Mouse (Mus musculus): ENCODE measurements around the gene Tead1.

Tead1 gene

DNA sequence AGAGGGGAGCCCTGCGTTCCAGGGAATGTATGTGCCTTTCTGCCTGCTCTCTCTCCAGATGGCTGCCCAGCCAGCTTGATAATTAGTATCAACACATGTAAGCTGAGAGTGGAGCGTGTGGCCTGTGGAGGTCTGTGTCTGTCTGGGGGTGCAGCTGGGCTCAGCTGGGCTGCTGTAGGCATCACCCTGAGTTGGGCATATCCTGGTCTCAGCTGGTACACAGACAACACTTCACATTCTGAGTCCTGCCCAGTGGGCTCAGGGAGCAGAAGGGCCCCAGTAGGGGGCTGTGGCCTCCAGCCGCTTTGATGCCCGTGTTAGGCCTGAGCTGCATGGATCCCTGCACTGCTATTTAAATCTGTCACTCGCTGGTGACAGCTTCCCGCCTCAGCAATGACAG lies 100.5 kb downstream of the Tead1 start:
- no peak for DNase-seq (ENCODE audit: low read depth)

DNA sequence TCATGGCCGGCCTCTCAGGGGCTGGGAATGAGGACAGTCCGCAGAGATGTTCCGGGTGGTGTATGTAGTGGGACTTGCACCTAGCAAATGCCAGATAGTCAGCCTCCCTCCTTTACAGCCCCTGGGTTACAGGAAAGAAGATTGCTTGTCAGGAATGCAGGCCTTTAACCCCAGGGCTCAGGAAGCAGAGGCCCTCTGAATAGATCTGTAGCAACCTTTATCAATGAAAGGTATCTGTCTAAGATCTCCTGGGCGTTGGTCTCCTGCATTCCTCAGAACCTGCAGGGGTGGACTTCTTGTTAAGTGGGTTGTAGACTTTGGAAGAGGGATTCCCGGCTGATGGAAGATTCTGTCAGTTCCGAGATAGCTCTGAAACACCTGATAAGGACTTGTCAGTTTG lies 101.8 kb downstream of the Tead1 start:
- no peak for DNase-seq (ENCODE audit: low read depth)

DNA sequence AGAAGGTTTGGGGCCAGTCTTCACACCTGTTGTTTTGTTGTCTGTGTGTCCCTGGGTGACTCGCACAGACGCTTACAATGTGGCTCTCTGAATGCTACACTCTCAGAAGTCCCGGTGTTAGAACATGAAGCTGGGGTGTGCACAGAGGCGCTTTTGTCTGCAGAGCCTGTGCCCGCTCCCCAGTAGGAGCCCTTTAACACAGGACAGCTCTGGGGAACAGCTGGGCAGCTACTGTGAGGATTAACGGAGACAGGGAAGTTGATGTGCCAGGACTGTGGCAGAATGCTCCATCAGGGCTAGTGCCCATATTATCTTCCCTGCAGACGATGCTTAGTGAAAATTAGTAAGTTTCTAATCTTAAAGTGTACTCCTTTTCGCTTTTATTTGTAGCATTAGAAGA lies 102.9 kb downstream of the Tead1 start:
- DNase-seq (ENCODE audit: low read depth): no peak

DNA sequence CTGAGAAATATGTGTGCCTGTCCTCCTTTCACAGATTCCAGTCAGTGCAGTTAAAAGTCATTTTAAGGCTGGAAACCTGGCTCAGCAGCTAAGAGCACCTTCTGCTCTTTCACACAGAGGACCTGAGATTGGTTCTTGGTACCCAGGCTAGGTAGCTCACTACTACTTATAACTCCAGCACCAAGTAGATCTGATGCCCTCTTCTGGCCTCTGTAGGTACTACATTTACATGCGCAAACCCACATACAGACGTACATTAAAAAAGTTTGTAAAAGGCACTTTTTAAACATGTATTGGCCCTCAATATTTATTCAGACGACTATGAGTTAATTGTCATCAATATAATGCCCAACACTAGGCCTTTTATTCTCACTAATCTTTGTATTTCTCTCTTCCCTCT lies 105.2 kb downstream of the Tead1 start:
- DNase-seq (ENCODE audit: low read depth): peak; percentile 11

DNA sequence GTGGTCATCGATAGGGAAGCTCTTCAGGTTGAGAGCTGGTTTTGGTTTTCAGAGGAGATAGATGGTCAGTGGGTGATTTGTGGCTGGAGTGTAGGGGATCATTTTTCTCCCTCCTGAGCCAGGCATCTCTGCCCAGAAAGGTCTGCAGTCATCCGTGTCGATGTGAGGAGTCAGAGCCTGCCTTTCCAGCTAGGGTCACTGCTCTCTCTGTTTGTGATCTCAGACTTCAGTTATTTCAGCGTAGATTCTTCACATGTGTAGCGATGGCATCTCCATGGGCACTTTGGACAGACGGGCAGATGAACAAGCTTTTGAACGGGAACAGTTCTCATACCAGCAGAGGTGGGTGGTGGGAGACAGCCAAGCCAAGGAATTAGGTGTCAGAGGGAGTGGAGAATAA lies 106.2 kb downstream of the Tead1 start:
- no peak for DNase-seq (ENCODE audit: low read depth)

DNA sequence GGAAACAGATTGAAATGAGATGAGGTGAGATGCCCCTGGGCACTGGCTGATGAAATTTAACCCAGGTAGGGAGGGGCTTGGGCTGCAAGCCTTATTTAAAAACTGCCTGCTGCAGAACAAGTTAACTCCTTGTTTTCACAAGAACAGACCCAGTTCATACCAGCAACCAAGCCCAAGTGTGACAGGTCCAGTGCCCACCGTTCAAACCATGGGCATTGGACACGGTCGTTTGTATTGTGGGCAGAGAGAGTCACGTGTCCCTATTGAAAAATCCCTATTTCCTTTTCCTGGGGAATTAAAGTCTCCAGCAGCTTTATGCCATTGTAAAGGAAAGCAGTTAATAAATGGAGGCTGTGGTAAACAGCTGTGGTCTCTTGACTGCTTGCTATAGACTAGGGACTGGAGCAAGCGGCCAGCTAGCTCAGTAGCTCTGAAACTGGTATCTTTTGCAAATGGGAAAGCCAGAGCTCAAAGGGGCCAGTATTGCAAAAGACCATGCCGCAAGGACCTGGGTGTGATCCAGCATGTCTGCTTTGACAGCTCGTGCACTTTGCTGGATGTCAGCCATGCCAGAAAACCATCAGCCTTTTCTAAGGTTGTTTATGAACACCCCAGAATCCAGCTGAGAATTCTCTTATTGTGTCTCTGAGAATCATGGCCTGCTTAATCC lies 107.6 kb downstream of the Tead1 start:
- no peak for DNase-seq (ENCODE audit: low read depth)

DNA sequence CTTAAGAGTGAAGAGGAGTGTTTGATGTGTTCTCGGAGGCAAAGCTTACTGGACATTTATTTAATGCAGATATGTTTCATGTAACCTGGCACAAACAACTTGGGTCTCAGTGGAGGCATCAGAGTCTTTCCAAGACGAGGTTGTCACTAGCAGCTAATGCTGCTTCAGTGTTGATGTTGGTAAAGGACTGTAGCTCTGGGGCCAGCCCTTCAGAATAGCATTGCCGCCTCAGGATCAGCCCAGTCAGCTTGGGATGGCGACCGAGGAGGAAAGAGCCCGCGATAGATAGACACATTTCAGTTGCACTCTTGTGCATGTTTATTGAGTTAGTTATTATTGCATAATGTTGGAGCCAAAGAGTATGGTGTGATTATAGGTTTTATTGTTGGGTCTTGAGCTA lies 108.2 kb downstream of the Tead1 start:
- DNase-seq (ENCODE audit: low read depth): no peak

DNA sequence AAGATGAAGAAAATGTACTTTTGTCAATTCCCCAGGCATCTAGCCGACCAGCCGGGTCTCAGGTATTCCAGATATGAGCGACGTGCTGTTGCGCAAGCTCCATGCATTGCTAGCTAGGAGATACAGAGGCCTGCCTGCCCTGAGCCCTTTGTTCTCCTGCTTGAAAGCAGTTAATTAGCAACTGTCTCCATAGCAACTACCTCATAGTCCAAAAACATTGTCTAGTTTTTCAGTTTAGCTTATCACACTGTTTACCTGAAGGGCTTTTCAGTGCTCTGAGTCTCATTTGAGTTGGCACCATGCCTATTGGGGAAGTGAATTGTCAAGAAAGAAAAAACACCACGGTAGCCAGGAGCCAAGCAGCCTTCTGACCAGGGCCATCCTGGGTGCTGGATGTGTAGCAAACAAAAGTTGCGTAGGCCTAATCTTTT lies 109.2 kb downstream of the Tead1 start:
- DNase-seq (ENCODE audit: low read depth): no peak

DNA sequence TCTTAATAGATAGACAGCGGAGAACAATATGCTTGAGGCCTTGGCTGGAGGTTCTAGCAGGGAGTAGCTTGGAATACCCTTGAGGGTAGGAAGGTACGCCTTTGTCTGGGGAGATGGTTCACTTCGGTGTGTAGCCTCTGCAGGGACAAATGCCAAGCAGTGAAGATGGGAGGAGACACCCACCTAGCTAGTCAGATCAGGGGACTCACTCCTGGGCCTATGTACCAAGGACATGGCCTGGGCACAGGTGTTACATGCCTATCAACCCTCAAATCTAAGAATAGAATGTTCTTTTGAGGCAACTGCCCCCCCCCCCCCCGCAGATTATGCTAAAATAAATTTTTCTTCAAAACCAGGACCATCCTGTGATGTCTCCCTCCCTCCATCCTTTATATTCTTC lies 110.6 kb downstream of the Tead1 start:
- DNase-seq (ENCODE audit: low read depth): no peak

DNA sequence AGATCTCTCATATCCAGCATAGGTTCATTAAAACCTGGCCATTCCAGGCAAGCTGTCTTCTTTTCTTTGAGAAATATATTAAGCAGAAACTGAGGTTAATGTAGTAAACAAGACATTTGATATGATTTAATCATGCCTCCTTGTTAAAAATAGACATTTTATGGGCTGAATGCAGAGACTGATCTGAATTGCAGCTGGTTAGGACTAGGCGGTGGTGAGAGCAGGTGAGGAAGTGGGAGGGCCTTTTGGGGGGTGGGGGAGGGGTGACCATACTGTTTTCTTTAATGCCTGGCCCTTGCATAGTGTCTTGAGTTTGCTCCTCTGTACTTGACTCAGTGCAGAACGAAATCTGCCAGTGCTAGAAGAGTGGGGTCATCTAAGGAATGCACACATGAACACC lies 111.2 kb downstream of the Tead1 start:
- no peak for DNase-seq (ENCODE audit: low read depth)

DNA sequence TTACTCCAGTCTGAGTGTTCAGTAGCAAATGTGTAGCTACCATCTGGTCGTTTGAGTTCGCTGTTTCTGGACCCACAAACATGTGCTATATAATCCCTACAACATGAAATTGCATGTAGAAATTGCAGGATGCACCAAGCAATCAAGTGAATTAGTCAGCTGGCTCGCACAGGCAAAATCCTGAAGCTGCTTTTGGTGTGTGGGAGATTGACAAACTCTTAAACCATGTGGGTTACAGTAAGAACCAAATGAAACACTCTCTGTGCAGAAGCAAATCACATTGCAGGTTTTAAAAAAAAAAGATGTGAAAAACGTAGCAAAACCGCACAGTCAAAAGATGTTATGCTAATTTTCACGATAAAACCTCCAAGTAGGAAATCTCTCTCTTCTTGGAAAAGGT lies 113.6 kb downstream of the Tead1 start:
- no peak for DNase-seq (ENCODE audit: low read depth)

DNA sequence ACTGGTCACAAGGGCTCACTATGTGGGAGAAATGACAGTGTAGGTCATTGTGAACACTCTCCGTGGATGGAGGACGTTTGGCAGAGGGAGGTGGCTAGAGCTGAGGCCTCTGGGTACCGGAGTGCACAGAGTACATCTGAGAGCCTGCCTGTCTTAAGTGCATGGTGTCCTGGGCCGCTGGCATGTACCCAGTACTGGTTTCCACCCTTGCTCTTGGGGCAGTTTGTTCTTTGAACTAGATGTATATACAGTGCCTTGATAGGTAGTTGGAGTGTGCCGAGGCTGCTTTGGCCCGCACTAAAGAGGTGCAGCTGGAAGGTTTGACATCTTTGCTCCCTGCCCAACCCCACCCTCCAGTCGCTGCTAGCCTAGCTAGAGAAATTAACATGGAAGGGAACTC lies 114.8 kb downstream of the Tead1 start:
- no peak for DNase-seq (ENCODE audit: low read depth)

DNA sequence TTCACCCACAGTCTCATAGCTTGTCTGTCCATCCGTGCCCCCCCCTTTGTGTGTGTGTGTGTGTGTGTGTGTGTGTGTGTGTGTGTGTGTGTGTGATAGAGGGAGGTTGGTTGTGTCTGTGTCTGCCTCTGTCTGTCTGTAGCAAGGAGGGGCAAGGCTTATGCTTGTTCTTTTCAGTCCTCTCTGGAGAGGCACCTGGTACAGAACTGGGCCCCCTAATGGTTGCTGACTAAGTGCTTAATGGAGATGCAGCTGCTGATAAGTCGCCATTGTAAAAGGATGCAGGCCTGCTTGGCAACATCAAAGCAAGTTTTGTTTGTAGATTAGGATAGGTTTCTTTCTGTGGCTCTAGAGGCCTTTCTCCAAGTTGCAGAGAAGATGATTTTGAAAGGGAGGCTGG lies 115.4 kb downstream of the Tead1 start:
- DNase-seq (ENCODE audit: low read depth): no peak

DNA sequence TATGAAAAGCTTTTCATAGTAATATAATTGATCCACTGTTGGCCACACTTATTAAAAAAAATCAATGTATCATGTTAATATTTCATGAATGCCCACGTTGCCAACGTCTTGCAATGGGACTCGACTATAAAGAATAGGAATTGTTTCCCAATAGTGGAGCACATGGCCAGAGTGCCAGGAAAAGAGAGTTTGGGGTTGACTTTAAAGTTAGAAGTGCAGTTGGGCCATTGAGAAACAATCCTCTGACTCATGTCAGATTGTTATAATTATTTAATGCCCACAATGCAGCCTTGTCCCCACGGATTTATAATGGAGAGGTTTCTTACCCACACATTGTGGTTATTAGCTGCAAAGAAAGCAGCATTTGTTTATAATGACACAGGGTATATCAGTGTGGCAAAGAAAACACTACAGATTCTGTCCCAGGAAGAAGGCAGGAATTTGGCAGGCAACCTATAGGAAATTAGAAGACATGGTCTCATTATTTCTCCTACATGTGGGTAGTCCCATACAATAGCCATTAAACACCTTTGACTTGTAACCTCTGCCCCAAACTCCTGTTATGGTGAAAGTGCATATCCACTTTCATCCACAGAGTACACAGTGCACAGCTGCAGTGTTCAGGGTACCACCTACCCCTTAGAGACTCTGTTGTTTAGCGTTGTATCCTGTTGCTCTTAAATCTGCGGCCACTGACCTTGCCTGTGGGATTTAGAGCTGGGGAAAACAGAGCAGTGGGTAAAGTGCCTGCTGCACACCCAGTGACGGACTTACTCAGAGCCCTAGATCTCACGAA lies 118.6 kb downstream of the Tead1 start:
- DNase-seq (ENCODE audit: low read depth): no peak

DNA sequence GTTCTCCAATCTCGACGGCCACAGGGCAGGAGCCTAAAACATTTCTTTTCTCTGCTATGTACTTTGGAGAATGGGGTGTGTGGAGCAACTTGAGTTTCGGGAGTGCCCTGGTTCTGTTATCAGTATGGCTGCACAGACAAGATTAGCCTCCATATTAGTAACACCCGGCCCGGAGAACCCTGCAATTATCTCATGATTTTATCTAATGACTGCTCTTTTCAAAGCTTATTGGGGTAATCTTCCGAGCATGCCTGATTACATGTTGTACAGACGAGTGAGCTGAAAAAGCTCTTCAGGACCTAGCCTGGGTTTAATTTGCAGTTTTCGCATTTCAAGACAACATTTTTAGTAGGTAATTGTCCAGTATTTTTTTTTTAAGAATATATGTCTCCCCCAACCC lies 122.6 kb downstream of the Tead1 start:
- no peak for DNase-seq (ENCODE audit: low read depth)

DNA sequence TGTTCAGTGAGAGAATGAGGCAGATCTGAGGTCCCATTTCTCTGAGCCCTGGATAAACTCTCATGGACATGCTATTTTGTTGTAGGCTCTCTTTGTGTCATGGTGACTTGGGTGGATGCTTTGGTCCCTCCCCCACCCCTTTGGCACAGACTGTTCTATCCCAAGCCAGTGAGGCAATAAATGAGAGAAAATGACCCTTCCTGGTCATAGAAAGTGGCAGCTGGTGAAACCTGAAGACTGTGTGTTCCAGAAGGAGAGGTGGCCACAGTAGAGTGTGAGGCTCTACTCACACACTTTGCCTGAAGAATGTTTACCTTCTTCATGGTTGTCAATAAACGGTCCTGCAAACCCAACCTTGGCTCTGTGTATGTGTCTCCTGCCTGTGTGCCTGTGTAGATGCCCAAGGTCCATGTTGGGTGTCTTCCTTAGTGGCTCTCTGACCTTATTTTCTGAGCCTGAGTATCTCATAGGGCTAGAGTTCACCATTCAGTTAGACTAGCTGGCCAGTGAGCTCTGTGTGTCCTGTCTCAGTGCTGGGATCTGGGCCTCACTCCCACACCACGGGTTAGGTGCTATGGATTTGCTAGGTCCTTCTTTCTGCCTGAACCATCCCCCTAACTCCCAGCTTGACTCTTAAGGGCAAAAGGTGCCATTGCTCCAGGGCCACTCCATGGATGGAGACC lies 127.7 kb downstream of the Tead1 start:
- DNase-seq (ENCODE audit: low read depth): no peak

DNA sequence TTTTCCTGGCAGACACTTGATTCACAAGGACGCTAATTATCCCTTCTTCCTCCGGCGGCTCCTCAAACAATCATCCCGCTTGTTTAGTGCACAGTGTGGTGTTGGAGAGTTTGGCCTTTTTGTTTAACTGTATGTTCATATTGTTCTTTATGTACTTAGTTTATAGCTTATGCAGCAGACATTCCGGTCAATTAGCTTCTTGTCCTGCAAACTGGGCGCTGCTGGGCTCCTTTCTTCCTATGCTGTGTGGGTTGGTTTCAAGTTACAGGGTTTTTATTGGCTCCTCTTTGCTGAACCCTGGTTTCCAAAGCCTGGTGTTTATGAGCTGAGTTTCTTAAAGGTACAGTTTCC lies 128.3 kb downstream of the Tead1 start:
- DNase-seq (ENCODE audit: low read depth): no peak

DNA sequence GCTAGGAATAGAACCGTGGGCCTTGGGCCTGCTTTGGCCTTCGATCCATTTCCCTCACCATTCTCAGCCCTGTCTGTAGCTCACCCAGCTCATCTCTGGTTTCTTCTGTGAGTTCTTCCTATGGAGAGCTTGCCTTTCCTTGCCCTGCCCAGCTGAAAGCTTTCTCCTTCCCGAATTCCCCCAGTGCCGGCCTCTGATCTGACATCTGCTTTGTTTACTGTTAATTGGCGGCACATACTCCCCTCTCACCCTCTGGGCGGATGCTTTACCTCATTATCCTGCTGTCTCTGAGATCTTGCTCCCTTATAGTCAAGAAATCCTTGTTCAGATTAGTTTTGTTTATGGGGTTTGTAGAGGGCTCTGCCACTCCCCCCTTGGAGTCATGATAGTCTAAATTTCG lies 131.6 kb downstream of the Tead1 start:
- DNase-seq (ENCODE audit: low read depth): no peak

DNA sequence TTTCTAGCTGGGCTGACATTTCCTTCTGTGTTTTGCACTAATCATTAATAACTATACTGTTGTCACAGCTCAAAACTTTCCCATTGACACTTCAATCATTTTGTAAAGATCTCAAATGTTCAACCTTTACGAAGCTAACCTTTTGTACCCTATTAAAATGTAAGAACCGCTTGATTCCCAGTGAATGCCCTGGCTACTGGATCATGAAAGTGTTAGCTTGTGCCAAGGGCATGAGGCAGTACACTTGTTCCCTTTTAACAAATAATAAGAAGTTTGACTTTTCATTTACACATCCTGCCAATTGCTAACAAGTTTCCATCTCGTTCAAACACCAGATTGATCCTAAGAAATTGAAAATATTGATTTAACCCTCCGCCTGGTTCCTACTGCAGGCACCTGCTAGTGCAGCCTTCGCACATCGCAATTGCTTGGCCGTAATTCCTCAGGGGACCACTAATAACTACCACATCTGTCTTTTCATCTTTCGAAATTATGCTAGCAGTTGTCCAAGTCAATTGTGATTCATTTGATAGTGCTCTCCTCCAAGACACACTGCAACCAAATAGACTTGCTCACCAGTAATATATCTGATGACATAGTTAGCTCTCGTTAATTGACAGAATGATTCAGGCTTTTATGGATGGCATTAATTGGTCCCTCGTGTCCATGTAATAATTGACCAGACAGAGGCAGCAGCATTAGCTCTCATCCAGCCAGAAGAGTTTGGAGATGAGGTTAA lies 133.1 kb downstream of the Tead1 start:
- DNase-seq (ENCODE audit: low read depth): no peak

DNA sequence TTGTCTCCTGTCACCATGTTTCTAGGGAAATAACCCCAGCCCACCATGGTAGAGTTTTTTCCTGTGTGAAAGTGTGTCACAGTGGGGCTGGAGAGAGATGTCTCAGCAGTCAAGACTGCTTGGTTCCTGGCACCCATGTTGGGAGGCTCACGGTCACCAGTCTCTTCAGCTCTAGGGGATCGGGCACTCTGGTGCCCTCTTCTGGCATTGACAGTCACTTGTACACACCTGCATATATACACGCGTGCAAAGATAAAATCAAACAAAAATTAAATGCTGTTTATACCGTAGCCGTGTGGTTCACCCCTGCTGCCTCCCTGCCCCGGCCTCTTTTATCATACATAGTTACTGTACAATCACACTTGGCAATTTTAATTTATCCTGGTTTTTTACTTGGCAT lies 134.0 kb downstream of the Tead1 start:
- DNase-seq (ENCODE audit: low read depth): no peak

DNA sequence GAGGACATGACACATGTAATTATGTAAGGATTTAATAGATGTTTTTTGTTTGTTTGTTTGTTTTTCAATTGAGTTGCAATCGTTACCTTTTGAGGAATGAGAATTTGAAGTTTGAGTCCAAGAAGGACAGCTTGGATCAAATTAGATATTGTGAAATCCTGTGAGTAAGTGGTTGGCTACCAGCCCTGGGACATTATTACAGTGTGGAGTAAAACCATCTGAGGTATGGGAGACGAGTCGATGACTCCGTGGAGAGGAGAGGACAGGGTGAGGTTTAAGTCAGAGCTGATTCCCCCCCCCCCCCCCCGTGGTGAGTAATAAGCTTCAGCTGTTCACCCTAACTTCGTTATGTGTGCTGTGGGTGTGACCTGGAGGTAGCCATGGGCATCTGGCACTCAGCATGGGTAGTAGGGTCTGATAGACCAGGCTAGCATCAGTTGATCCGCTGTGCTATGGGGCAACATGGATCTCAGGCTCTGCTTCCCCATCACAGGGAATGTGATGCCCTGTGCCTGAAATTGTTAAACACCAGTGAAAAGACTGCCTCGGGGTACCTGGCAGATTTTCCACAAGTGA lies 134.7 kb downstream of the Tead1 start:
- no peak for DNase-seq (ENCODE audit: low read depth)

DNA sequence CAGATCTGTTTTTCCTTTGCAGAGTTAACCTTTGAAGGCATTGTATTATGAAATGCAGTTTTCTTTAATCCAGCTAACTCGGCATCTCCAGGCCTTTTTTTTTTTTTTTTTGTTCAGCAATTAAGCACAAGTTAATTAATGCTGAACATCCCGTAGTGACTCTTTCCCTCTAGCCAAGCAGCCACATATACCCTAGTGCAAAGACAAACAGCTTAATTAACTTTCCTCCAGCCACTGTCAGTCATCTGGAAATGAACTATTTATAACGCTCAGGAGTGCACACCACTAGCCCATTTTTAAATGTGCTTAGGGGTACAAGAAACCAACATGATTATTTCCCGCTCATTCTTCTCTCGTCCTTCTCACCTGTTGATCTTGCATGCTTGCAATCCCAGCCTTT lies 136.9 kb downstream of the Tead1 start:
- no peak for DNase-seq (ENCODE audit: low read depth)

All from induced T-regulatory cell, adult 2 months (primary cell).